Mouse (Mus musculus) cortical plate, adult 2 months (tissue): Measurements from ENCODE around the gene Tubb2b. TPM values are rescaled to one million over a fixed set of nuclear protein-coding genes. Genes with fewer than 3 reads are reported as not detected.

ENCODE experiments used
- H3K27ac ChIP-seq: fragments of 200-500 bp; 2 replicates; pipeline ENCODE4 v1.5.1; 2012; ENCODE audit warnings: low read length, control low read depth, inconsistent platforms; ENCODE audit not compliant: insufficient read depth
- H3K4me1 ChIP-seq: fragments of 200-500 bp; 2 replicates; pipeline ENCODE4 v1.6.1; 2011; ENCODE audit warnings: low read length; ENCODE audit not compliant: control insufficient read depth, insufficient read depth
- H3K4me3 ChIP-seq: fragments of 200-500 bp; 2 replicates; pipeline ENCODE4 v1.5.1; 2011; ENCODE audit warnings: mild to moderate bottlenecking, low read length, control low read depth; ENCODE audit not compliant: insufficient read depth
- CTCF ChIP-seq: fragments of 200-500 bp; IDR thresholded peaks from 2 replicates; pipeline ENCODE4 v1.5.1; 2011; ENCODE audit warnings: mild to moderate bottlenecking, control low read depth, low read length; ENCODE audit not compliant: insufficient read depth; ENCODE audit errors: extremely low read depth
- POLR2A ChIP-seq: fragments of 200-500 bp; IDR thresholded peaks from 2 replicates; pipeline ENCODE4 v1.6.1; 2011; ENCODE audit warnings: mild to moderate bottlenecking, low read length, control low read depth; ENCODE audit not compliant: insufficient read depth; ENCODE audit errors: extremely low read depth
- polyA plus RNA-seq: library from polyadenylated mRNA; depleted of rRNA; stranded (reverse); fragments of >200 nt; gene quantifications from 2 replicates; pipeline ENCODE4 v1.2.3, GENCODE M21; 2012

Tubb2b gene
- polyA plus RNA-seq, 1 experiment: 264 TPM

GRCm38 (mm10) chr13:34146916-34147315, 16.6 kb upstream of the Tubb2b start:
- peaks cover 7% of the 10 kb centered on the region for H3K4me1 ChIP-seq
- TF ChIP-seq POLR2A (no peak), CTCF (peak; percentile 25)
- no peak overlapping the region for H3K27ac ChIP-seq
- no peak overlapping the region for H3K4me3 ChIP-seq

GRCm38 (mm10) chr13:34143389-34143788, 13.1 kb upstream of the Tubb2b start:
- Histone ChIP-seq H3K4me1 (peaks cover 2% of the 10 kb centered on the region; the same call in 1 of the 2 replicates), H3K27ac (no peak overlapping the region), H3K4me3 (no peak overlapping the region)
- TF ChIP-seq CTCF (no peak), POLR2A (no peak)

- no peak overlapping the region for H3K27ac ChIP-seq
- no peak for TF ChIP-seq CTCF
- TF ChIP-seq POLR2A: no peak
- H3K4me1 ChIP-seq: peaks cover 7% of the 10 kb centered on the region; the same call in 1 of the 2 replicates
- H3K4me3 ChIP-seq: no peak overlapping the region
These were observed 6.3 kb upstream of the Tubb2b start for GRCm38 (mm10) chr13:34136605-34137004.

- Histone ChIP-seq H3K27ac (no peak overlapping the region), H3K4me1 (peaks cover 8% of the 10 kb centered on the region; the same call in 1 of the 2 replicates), H3K4me3 (no peak overlapping the region)
- TF ChIP-seq POLR2A (no peak), CTCF (no peak)
These were observed 4.0 kb upstream of the Tubb2b start for GRCm38 (mm10) chr13:34134276-34134675.

- H3K4me1 ChIP-seq: peaks cover 8% of the 10 kb centered on the region; the same call in 1 of the 2 replicates
- TF ChIP-seq POLR2A: no peak
- no peak for TF ChIP-seq CTCF
- H3K4me3 ChIP-seq: no peak overlapping the region
- peak overlapping the region; percentile 85 for H3K27ac ChIP-seq
These were observed 3.2 kb upstream of the Tubb2b start for GRCm38 (mm10) chr13:34133326-34134071.

- Histone ChIP-seq H3K27ac (no peak overlapping the region), H3K4me3 (no peak overlapping the region), H3K4me1 (peaks cover 8% of the 10 kb centered on the region; the same call in 1 of the 2 replicates)
- no peak for TF ChIP-seq POLR2A
- TF ChIP-seq CTCF: no peak
These were observed 2.6 kb upstream of the Tubb2b start for GRCm38 (mm10) chr13:34132875-34133274.

GRCm38 (mm10) chr13:34132299-34132698, 2.0 kb upstream of the Tubb2b start:
- no peak overlapping the region for H3K4me3 ChIP-seq
- H3K27ac ChIP-seq: peak overlapping the region; percentile 42; the same call in 1 of the 2 replicates
- TF ChIP-seq POLR2A: no peak
- TF ChIP-seq CTCF: no peak
- peaks cover 8% of the 10 kb centered on the region; the same call in 1 of the 2 replicates for H3K4me1 ChIP-seq

- Histone ChIP-seq H3K4me3 (peak overlapping the region; percentile 63; the same call in 1 of the 2 replicates), H3K4me1 (peaks cover 7% of the 10 kb centered on the region; the same call in 1 of the 2 replicates), H3K27ac (peak overlapping the region; percentile 42; the same call in 1 of the 2 replicates)
- no peak for TF ChIP-seq POLR2A
- no peak for TF ChIP-seq CTCF
These were observed 1.4 kb upstream of the Tubb2b start for GRCm38 (mm10) chr13:34131708-34132060.

GRCm38 (mm10) chr13:34131011-34131707, 893 bp upstream of the Tubb2b start:
- TF ChIP-seq CTCF (no peak), POLR2A (no peak)
- Histone ChIP-seq H3K4me1 (peaks cover 7% of the 10 kb centered on the region; the same call in 1 of the 2 replicates), H3K27ac (no peak overlapping the region), H3K4me3 (peak overlapping the region; percentile 63; the same call in 1 of the 2 replicates)
